Comparison of ENCODE assay signal across 8 mouse cellular contexts in genomic region chr16:4077384-4078061, GRCm38 (mm10). TPM values are rescaled to one million over a fixed set of nuclear protein-coding genes. Genes with fewer than 3 reads are reported as not detected.
DNase-seq lines count a peak whose midpoint lies in the region; ATAC-seq and TF ChIP-seq lines count a peak whose summit lies in the region.

Gene Trap1 (minus strand): TSS chr16:4077827.

- under 1% methylated on average over 58 of the region's 58 CpGs for WGBS in hindbrain, embryonic 14.5 days

- H3K9me3 ChIP-seq in hindbrain, embryonic 14.5 days (ENCODE audit: control insufficient read depth, low read length) = no peaks in the 10 kb centered on the region

- peaks cover 5% of the 10 kb centered on the region; the same call in 1 of the 2 replicates for H3K4me1 ChIP-seq in hindbrain, embryonic 14.5 days (replicated peaks; ENCODE audit: control insufficient read depth, insufficient read depth, low read length)

- peak within 1 kb of the TSS; percentile 90 for H3K4me3 ChIP-seq in hindbrain, embryonic 14.5 days (replicated peaks; ENCODE audit: low read length)

- H3K4me2 ChIP-seq in hindbrain, embryonic 14.5 days (replicated peaks) = peak within 1 kb of the TSS; percentile 78

- peaks cover 7% of the 10 kb centered on the region for H3K36me3 ChIP-seq in hindbrain, embryonic 14.5 days (replicated peaks; ENCODE audit: control insufficient read depth, insufficient read depth)

- CTCF ChIA-PET in Patski (lab: Charles Lee) = interaction anchor here (1.0 kb wide), 1 partner anchor 42 kb away, joined by 3 read pairs; no protein-coding TSS in a partner anchor

- in situ Hi-C loops in Patski (cut with MboI; ENCODE audit: low pct_unique_long_range_greater_than_20kb) = no loop called here

- peak within 1 kb of the TSS; percentile 90 for H3K27ac ChIP-seq in hindbrain, embryonic 14.5 days

- peak within 1 kb of the TSS; percentile 84 for H3K9ac ChIP-seq in hindbrain, embryonic 14.5 days

- POLR2A ChIA-PET in Patski (lab: Charles Lee) = interaction anchor here (0.6 to 1.6 kb wide), 4 partner anchors 9 to 135 kb away, joined by 3 to 7 read pairs (median 4); no protein-coding TSS in a partner anchor

- H3K27me3 ChIP-seq in Patski = no peaks in the 10 kb centered on the region
- no peaks in the 10 kb centered on the region for H3K27me3 ChIP-seq in hindbrain, embryonic 14.5 days (ENCODE audit: control insufficient read depth, insufficient read depth, low read length)

- no peak for TF ChIP-seq CTCF in Patski (IDR thresholded peaks at IDR 0.05)

- peak; percentile 43 for DNase-seq in Patski (ENCODE audit: low read depth, low spot score)
- DNase-seq in cerebellum, postnatal 14 days = peak; percentile 95 to 97
- DNase-seq in frontal cortex, postnatal 25 days (ENCODE audit: low spot score in 2 of 2) = peak; percentile 97
- DNase-seq in hindbrain, embryonic 14.5 days (ENCODE audit: low spot score) = peak; percentile 93
- peak; percentile 94 to 95 for DNase-seq in layer of hippocampus, postnatal 36 days
- DNase-seq in lung, postnatal 36 days = peak; percentile 96
- peak; percentile 93 for DNase-seq in retina, postnatal 1 day
- peak; percentile 89 to 95 for DNase-seq in urinary bladder, adult 18-20 months (ENCODE audit: low spot score in 2 of 2)

- ATAC-seq in Patski = peak; percentile 85
- peak; percentile 97 for ATAC-seq in hindbrain, embryonic 14.5 days (ENCODE audit: low FRiP score)

RNA-seq across cellular contexts. Expression of gene Trap1, which starts in this region (rescaled TPM):
- polyA plus RNA-seq in Patski (2021) = 128 TPM
- polyA plus RNA-seq in hindbrain, embryonic 14.5 days (2014; fragmentation: Nextera tagmentation; extraction: Ambion mirVana) = 47.9 and 54.4 TPM in 2 replicates
- total RNA-seq in layer of hippocampus, postnatal 36 days (2021) = 10 to 100 TPM; 72.4 to 73.2 TPM

Comparison
In these comparisons a context has a peak if more than half of its experiments do, and no peak if none do; other contexts are left out.
1. Peak in every context shown above with its lines: DNase-seq, ATAC-seq, H3K4me3 ChIP-seq and H3K27ac ChIP-seq.
2. DNase-seq: peak in every context shown above with its lines; median percentile 97 in frontal cortex, postnatal 25 days; 96 in cerebellum, postnatal 14 days; 96 in lung, postnatal 36 days; 94 in layer of hippocampus, postnatal 36 days; 93 in hindbrain, embryonic 14.5 days; 93 in retina, postnatal 1 day; 92 in urinary bladder, adult 18-20 months; 43 in Patski.